Mouse (Mus musculus): ENCODE measurements at regions not wholly inside any gene's neighbourhood (a gene's known extent, or its start where the extent isn't known, plus 50 kb on each side); places are given as distances from the start of the nearest gene placed in this dataset.

DNA sequence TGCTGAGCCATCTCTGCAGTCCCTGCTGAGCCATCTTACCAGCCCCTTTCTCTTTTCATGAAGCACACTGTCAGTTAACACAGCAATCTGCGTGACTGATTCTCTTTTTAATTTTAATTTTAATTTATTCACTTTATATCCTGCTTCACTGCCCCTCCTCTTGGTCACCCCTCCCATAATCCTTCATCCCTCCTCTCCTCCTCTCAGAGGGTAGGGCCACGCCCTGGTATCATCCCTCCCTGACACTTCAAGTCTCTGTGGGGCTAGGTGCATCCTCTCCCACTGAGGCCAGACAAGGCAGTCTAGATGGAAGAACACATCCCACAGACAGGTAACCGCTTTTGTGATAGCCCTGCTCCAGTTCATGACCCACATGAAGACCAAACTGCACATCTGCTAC lies 111.5 kb upstream of the Meis2 start:
- Histone ChIP-seq H3K27ac (ENCODE audit: insufficient read depth, low read depth) (no peak overlapping the region), H3K9me3 (replicated peaks; ENCODE audit: low read length) (peaks cover 8% of the 10 kb centered on the region), H3K36me3 (replicated peaks in 1 of 2; ENCODE audit: control insufficient read depth in 1 of 2, insufficient read depth in 1 of 2, low read length in 1 of 2) (no peaks in the 10 kb centered on the region), H3K4me2 (ENCODE audit: insufficient read depth, low read depth, poor library complexity, severe bottlenecking) (no peak overlapping the region), H3K27me3 (replicated peaks) (no peaks in the 10 kb centered on the region), H3K9ac (ENCODE audit: insufficient read depth, low read depth) (no peak overlapping the region), H3K4me1 (ENCODE audit: control insufficient read depth in 1 of 2, insufficient read depth in 2 of 2) (no peaks in the 10 kb centered on the region), H3K79me2 (replicated peaks; ENCODE audit: control insufficient read depth, extremely low read depth, insufficient read depth, poor library complexity, severe bottlenecking) (no peaks in the 10 kb centered on the region), H3K4me3 (replicated peaks in 1 of 3; ENCODE audit: low read depth in 2 of 3, low read length in 2 of 3, poor library complexity in 1 of 3) (no peak overlapping the region)
- DNase-seq (ENCODE audit: extremely low read depth), result no peak
- dilution Hi-C loops (cut with MboI; ENCODE audit: extremely low pct_ligation_motif_present, extremely low pct_unique_long_range_greater_than_20kb, low sequenced_read_pairs) (no loop called here), in situ Hi-C loops (cut with MboI; ENCODE audit: low pct_ligation_motif_present, low pct_unique_long_range_greater_than_20kb, low sequenced_read_pairs) (no loop called here)
- no peak for TF ChIP-seq BHLHE40 (IDR thresholded peaks at IDR 0.05; ENCODE audit: low read depth, low read length)

DNA sequence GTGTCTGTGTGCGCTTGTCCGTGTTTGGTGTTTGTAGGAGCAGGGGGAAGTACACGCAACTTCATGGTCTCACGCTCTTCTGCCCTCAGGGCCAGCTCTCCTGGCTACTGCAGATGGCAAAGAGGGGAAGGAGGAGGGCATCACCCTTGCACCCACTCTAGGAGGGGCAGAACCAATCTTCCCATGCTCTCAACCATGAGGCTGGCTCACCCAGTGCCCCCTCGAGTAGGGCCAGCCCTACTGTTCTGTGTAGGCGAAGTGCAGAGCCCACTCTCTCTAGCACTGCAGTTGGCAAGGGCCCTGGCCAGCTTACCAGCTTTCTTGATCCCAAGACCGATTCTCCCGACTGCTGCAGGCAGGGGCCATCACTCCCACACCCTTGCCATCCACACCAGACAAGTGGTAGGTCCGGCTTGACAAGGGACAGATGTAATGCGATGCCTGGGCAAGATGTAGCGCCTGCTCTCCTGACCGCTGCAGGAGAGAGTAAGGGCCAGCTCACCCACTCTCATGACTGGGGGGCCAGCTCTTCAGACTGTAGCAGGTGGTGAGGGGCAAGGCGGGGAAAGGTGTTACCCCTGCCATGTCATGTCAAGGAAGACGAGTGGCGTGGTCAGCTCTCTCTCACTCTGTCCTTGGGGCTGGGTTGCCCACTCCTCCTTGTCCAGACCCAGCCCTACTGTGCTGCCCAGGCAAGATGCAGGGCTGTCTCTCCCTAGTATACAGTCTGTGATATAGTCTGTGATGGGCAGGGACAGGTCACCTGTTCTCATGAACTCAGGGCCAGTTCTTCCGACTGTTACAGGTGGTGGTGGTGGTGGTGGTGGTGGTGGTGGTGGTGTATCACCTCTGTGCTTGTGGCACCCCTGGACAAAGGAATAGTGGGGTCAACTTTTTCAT lies 100.5 kb upstream of the Meis2 start:
- H3K4me3 ChIP-seq (replicated peaks in 1 of 3; ENCODE audit: low read depth in 2 of 3, low read length in 2 of 3, poor library complexity in 1 of 3), result no peak overlapping the region
- no peak overlapping the region for H3K9ac ChIP-seq (ENCODE audit: insufficient read depth, low read depth)
- dilution Hi-C loops (cut with MboI; ENCODE audit: extremely low pct_ligation_motif_present, extremely low pct_unique_long_range_greater_than_20kb, low sequenced_read_pairs) (no loop called here), in situ Hi-C loops (cut with MboI; ENCODE audit: low pct_ligation_motif_present, low pct_unique_long_range_greater_than_20kb, low sequenced_read_pairs) (no loop called here)
- TF ChIP-seq EP300 (IDR thresholded peaks at IDR 0.05; ENCODE audit: low read length) (no peak), CTCF (conservative IDR thresholded peaks at IDR 0.05 in 1 of 2, IDR thresholded peaks at IDR 0.05 in 1 of 2; ENCODE audit: low read depth in 2 of 2, low read length in 2 of 2) (no peak), MYC (IDR thresholded peaks at IDR 0.05; ENCODE audit: low read depth, low read length) (no peak), SMC3 (IDR thresholded peaks at IDR 0.05; ENCODE audit: low read depth, low read length) (no peak), MAX (IDR thresholded peaks at IDR 0.05; ENCODE audit: low read length) (no peak), TBP (conservative IDR thresholded peaks at IDR 0.05; ENCODE audit: low read depth, low read length) (no peak), MEF2A (IDR thresholded peaks at IDR 0.05; ENCODE audit: borderline replicate concordance, low read depth, low read length) (no peak), ZNF384 (IDR thresholded peaks at IDR 0.05; ENCODE audit: low read depth, low read length) (no peak), POLR2A (IDR thresholded peaks at IDR 0.05; ENCODE audit: low read depth, low read length) (no peak), POLR2AphosphoS2 (IDR thresholded peaks at IDR 0.05; ENCODE audit: low read depth, low read length) (no peak), NELFE (IDR thresholded peaks at IDR 0.05; ENCODE audit: low read depth, low read length) (no peak), IRF4 (IDR thresholded peaks at IDR 0.05; ENCODE audit: low read depth, low read length) (no peak), ZKSCAN1 (IDR thresholded peaks at IDR 0.05; ENCODE audit: borderline replicate concordance, low read depth, low read length) (no peak)
- no peak overlapping the region for H3K4me2 ChIP-seq (ENCODE audit: insufficient read depth, low read depth, poor library complexity, severe bottlenecking)
- H3K79me2 ChIP-seq (replicated peaks; ENCODE audit: control insufficient read depth, extremely low read depth, insufficient read depth, poor library complexity, severe bottlenecking), result no peaks in the 10 kb centered on the region
- peaks cover 14% of the 10 kb centered on the region for H3K9me3 ChIP-seq (replicated peaks; ENCODE audit: low read length)
- H3K27ac ChIP-seq (ENCODE audit: insufficient read depth, low read depth), result no peak overlapping the region
- H3K36me3 ChIP-seq (replicated peaks in 1 of 2; ENCODE audit: control insufficient read depth in 1 of 2, insufficient read depth in 1 of 2, low read length in 1 of 2), result no peaks in the 10 kb centered on the region
- DNase-seq (ENCODE audit: extremely low read depth), result no peak
- H3K27me3 ChIP-seq (replicated peaks), result no peaks in the 10 kb centered on the region
- H3K4me1 ChIP-seq (ENCODE audit: control insufficient read depth in 1 of 2, insufficient read depth in 2 of 2), result peaks cover 0 to 3% of the 10 kb centered on the region in 2 experiments; a peak in 1 of 4 replicates
